Mouse (Mus musculus): Measurements from ENCODE around the gene Rxra. TPM values are rescaled to one million over a fixed set of nuclear protein-coding genes. Genes with fewer than 3 reads are reported as not detected.

Rxra gene
- polyA plus RNA-seq, 1 experiment from 2014 or later, result 9.4 TPM

- H3K4me1 ChIP-seq (replicated peaks; ENCODE audit: insufficient read depth, low read length), result no peaks in the 10 kb centered on the region
- no peaks in the 10 kb centered on the region for H3K9me3 ChIP-seq (replicated peaks; ENCODE audit: low read length)
- no peak overlapping the region for H3K9ac ChIP-seq (ENCODE audit: low read depth, low read length)
- no peak overlapping the region for H3K4me2 ChIP-seq (ENCODE audit: low read length)
- H3K4me3 ChIP-seq (replicated peaks; ENCODE audit: low read depth, low read length), result no peak overlapping the region
- DNase-seq (ENCODE audit: low spot score) (peak; percentile 89), ATAC-seq (replicated peaks; ENCODE audit: low FRiP score, low read depth) (peak; percentile 52)
- no peak; the same call in 1 of the 2 replicates for TF ChIP-seq CTCF (IDR thresholded peaks at IDR 0.05; ENCODE audit: low read depth)
- peak overlapping the region; percentile 72 for H3K27ac ChIP-seq
- WGBS, result 48% methylated on average over 8 of the region's 8 CpGs
- H3K36me3 ChIP-seq (ENCODE audit: insufficient read depth, low read length), result no peaks in the 10 kb centered on the region
- H3K27me3 ChIP-seq (ENCODE audit: insufficient read depth, low read length), result no peaks in the 10 kb centered on the region
Observed at GRCm38 (mm10) chr2:27649862-27650661, 26.2 kb upstream of the Rxra start.

- no peak for ATAC-seq (replicated peaks; ENCODE audit: low FRiP score, low read depth)
- H3K4me1 ChIP-seq (replicated peaks; ENCODE audit: insufficient read depth, low read length), result no peaks in the 10 kb centered on the region
- H3K27me3 ChIP-seq (ENCODE audit: insufficient read depth, low read length), result no peaks in the 10 kb centered on the region
- DNase-seq (ENCODE audit: low spot score), result no peak
- H3K27ac ChIP-seq, result 0 out of 2 replicates have a peak overlapping the region, but pooled peaks have one; percentile 72
- no peaks in the 10 kb centered on the region for H3K9me3 ChIP-seq (replicated peaks; ENCODE audit: low read length)
- H3K9ac ChIP-seq (ENCODE audit: low read depth, low read length), result no peak overlapping the region
- no peak overlapping the region for H3K4me3 ChIP-seq (replicated peaks; ENCODE audit: low read depth, low read length)
- no peak overlapping the region for H3K4me2 ChIP-seq (ENCODE audit: low read length)
- TF ChIP-seq CTCF (IDR thresholded peaks at IDR 0.05; ENCODE audit: low read depth), result no peak
- no peaks in the 10 kb centered on the region for H3K36me3 ChIP-seq (ENCODE audit: insufficient read depth, low read length)
Observed at GRCm38 (mm10) chr2:27650991-27651390, 25.2 kb upstream of the Rxra start.

- Histone ChIP-seq H3K4me3 (replicated peaks; ENCODE audit: low read depth, low read length) (no peak overlapping the region), H3K9me3 (replicated peaks; ENCODE audit: low read length) (no peaks in the 10 kb centered on the region), H3K9ac (ENCODE audit: low read depth, low read length) (no peak overlapping the region), H3K27ac (no peak overlapping the region), H3K36me3 (ENCODE audit: insufficient read depth, low read length) (no peaks in the 10 kb centered on the region), H3K4me1 (replicated peaks; ENCODE audit: insufficient read depth, low read length) (no peaks in the 10 kb centered on the region), H3K4me2 (ENCODE audit: low read length) (no peak overlapping the region), H3K27me3 (ENCODE audit: insufficient read depth, low read length) (no peaks in the 10 kb centered on the region)
- no peak for TF ChIP-seq CTCF (IDR thresholded peaks at IDR 0.05; ENCODE audit: low read depth)
- no peak for DNase-seq (ENCODE audit: low spot score)
- 71% methylated on average over 5 of the region's 5 CpGs for WGBS
- no peak for ATAC-seq (replicated peaks; ENCODE audit: low FRiP score, low read depth)
Observed at GRCm38 (mm10) chr2:27653496-27654030, 22.7 kb upstream of the Rxra start.

- no peak for TF ChIP-seq CTCF (IDR thresholded peaks at IDR 0.05; ENCODE audit: low read depth)
- Histone ChIP-seq H3K4me1 (replicated peaks; ENCODE audit: insufficient read depth, low read length) (no peaks in the 10 kb centered on the region), H3K4me3 (replicated peaks; ENCODE audit: low read depth, low read length) (no peak overlapping the region), H3K27me3 (ENCODE audit: insufficient read depth, low read length) (no peaks in the 10 kb centered on the region), H3K27ac (no peak overlapping the region), H3K9ac (ENCODE audit: low read depth, low read length) (no peak overlapping the region), H3K9me3 (replicated peaks; ENCODE audit: low read length) (no peaks in the 10 kb centered on the region), H3K4me2 (ENCODE audit: low read length) (no peak overlapping the region), H3K36me3 (ENCODE audit: insufficient read depth, low read length) (no peaks in the 10 kb centered on the region)
- no peak for DNase-seq (ENCODE audit: low spot score)
- WGBS, result 45% methylated on average over 8 of the region's 8 CpGs
- ATAC-seq (replicated peaks; ENCODE audit: low FRiP score, low read depth), result no peak
Observed at GRCm38 (mm10) chr2:27654321-27655232, 21.7 kb upstream of the Rxra start.

GRCm38 (mm10) chr2:27656576-27656975 lies 19.7 kb upstream of the Rxra start:
- no peak overlapping the region for H3K4me2 ChIP-seq (ENCODE audit: low read length)
- ATAC-seq (replicated peaks; ENCODE audit: low FRiP score, low read depth), result no peak
- DNase-seq (ENCODE audit: low spot score), result no peak
- no peaks in the 10 kb centered on the region for H3K36me3 ChIP-seq (ENCODE audit: insufficient read depth, low read length)
- H3K27ac ChIP-seq, result no peak overlapping the region
- no peaks in the 10 kb centered on the region for H3K27me3 ChIP-seq (ENCODE audit: insufficient read depth, low read length)
- TF ChIP-seq CTCF (IDR thresholded peaks at IDR 0.05; ENCODE audit: low read depth), result no peak
- H3K4me1 ChIP-seq (replicated peaks; ENCODE audit: insufficient read depth, low read length), result no peaks in the 10 kb centered on the region
- H3K9me3 ChIP-seq (replicated peaks; ENCODE audit: low read length), result no peaks in the 10 kb centered on the region
- no peak overlapping the region for H3K9ac ChIP-seq (ENCODE audit: low read depth, low read length)
- no peak overlapping the region for H3K4me3 ChIP-seq (replicated peaks; ENCODE audit: low read depth, low read length)

- Histone ChIP-seq H3K27ac (no peak overlapping the region), H3K4me1 (replicated peaks; ENCODE audit: insufficient read depth, low read length) (no peaks in the 10 kb centered on the region), H3K36me3 (ENCODE audit: insufficient read depth, low read length) (no peaks in the 10 kb centered on the region), H3K4me2 (ENCODE audit: low read length) (no peak overlapping the region), H3K9ac (ENCODE audit: low read depth, low read length) (no peak overlapping the region), H3K9me3 (replicated peaks; ENCODE audit: low read length) (no peaks in the 10 kb centered on the region), H3K4me3 (replicated peaks; ENCODE audit: low read depth, low read length) (no peak overlapping the region), H3K27me3 (ENCODE audit: insufficient read depth, low read length) (no peaks in the 10 kb centered on the region)
- no peak for ATAC-seq (replicated peaks; ENCODE audit: low FRiP score, low read depth)
- DNase-seq (ENCODE audit: low spot score), result no peak
- no peak for TF ChIP-seq CTCF (IDR thresholded peaks at IDR 0.05; ENCODE audit: low read depth)
- 88% methylated on average over 6 of the region's 6 CpGs for WGBS
Observed at GRCm38 (mm10) chr2:27665284-27665683, 11.0 kb upstream of the Rxra start.
